Mouse (Mus musculus) heart, embryonic 14.5 days (tissue): ENCODE measurements around the gene Zbtb46. TPM values are rescaled to one million over a fixed set of nuclear protein-coding genes. Genes with fewer than 3 reads are reported as not detected.

ENCODE experiments used
- ATAC-seq: fragments of 200-750 bp; cut with Nextera tagmentation; 2 replicates; pipeline ENCODE4 v1.8.0; 2017; ENCODE audit warnings: low read depth, moderate TSS enrichment; ENCODE audit not compliant: insufficient number of reproducible peaks, insufficient read depth, low FRiP score
- H3K27ac ChIP-seq, 2 experiments: fragments of 200-500 bp in 1 of 2; fragments of 300-500 bp in 1 of 2; sonication (generic) in 1 of 2; replicated peaks in 1 of 2; 2 replicates each; pipeline ENCODE4 v1.5.1; 2012 to 2014; ENCODE audit warnings: low read depth in 2 of 2, low read length in 2 of 2, control low read depth in 1 of 2, mild to moderate bottlenecking in 1 of 2, mixed read lengths in 1 of 2; ENCODE audit not compliant: control insufficient read depth in 1 of 2, insufficient read depth in 1 of 2
- H3K27me3 ChIP-seq: fragments of 300-500 bp; sonication (generic); 2 replicates; pipeline ENCODE4 v1.6.1; 2014; ENCODE audit warnings: mild to moderate bottlenecking, low read length, control low read depth; ENCODE audit not compliant: control insufficient read depth, insufficient read depth
- H3K36me3 ChIP-seq: fragments of 300-500 bp; sonication (generic); 2 replicates; pipeline ENCODE4 v1.6.1; 2014; ENCODE audit warnings: mild to moderate bottlenecking, control low read depth, low read length, mixed read lengths; ENCODE audit not compliant: control insufficient read depth, insufficient read depth
- H3K4me1 ChIP-seq, 2 experiments: fragments of 200-500 bp in 1 of 2; fragments of 300-500 bp in 1 of 2; sonication (generic) in 1 of 2; 2 replicates each; pipeline ENCODE4 v1.6.1; 2012 to 2014; ENCODE audit warnings: low read length in 2 of 2, control low read depth in 1 of 2, mixed read lengths in 1 of 2; ENCODE audit not compliant: control insufficient read depth in 2 of 2, insufficient read depth in 2 of 2
- H3K4me2 ChIP-seq: fragments of 300-500 bp; sonication (generic); 2 replicates; pipeline ENCODE4 v1.6.1; 2014; ENCODE audit warnings: mild to moderate bottlenecking, low read length
- H3K4me3 ChIP-seq, 2 experiments: fragments of 200-500 bp in 1 of 2; fragments of 300-500 bp in 1 of 2; sonication (generic) in 1 of 2; 2 replicates each; pipeline ENCODE4 v1.5.1; 2012 to 2014; ENCODE audit warnings: low read length in 2 of 2, mild to moderate bottlenecking in 2 of 2, control low read depth in 1 of 2, low read depth in 1 of 2, moderate library complexity in 1 of 2; ENCODE audit not compliant: control insufficient read depth in 1 of 2, insufficient read depth in 1 of 2
- H3K9ac ChIP-seq: fragments of 300-500 bp; sonication (generic); 2 replicates; pipeline ENCODE4 v1.6.1; 2014; ENCODE audit warnings: mild to moderate bottlenecking, low read length
- H3K9me3 ChIP-seq: fragments of 300-500 bp; sonication (generic); 2 replicates; pipeline ENCODE4 v1.6.1; 2016; ENCODE audit warnings: low read length, control low read depth; ENCODE audit not compliant: control insufficient read depth
- WGBS: fragments of 180-500 bp; shearing (Covaris S2); extraction: QIAGEN DNeasy Blood & Tissue Kit; methylation state at CpG from one replicate; pipeline ENCODE4 v1.1.7; 2014; 5-methylcytosine and 5-hydroxymethylcytosine counted together
- polyA plus RNA-seq: library from polyadenylated mRNA; unstranded; fragments of >200 nt; fragmentation: Nextera tagmentation; extraction: Ambion mirVana; gene quantifications from 2 replicates; pipeline ENCODE4 v1.2.1, GENCODE M21; 2014

The Zbtb46 gene
- polyA plus RNA-seq, 1 experiment from 2014 or later, result 8.8 TPM

DNA sequence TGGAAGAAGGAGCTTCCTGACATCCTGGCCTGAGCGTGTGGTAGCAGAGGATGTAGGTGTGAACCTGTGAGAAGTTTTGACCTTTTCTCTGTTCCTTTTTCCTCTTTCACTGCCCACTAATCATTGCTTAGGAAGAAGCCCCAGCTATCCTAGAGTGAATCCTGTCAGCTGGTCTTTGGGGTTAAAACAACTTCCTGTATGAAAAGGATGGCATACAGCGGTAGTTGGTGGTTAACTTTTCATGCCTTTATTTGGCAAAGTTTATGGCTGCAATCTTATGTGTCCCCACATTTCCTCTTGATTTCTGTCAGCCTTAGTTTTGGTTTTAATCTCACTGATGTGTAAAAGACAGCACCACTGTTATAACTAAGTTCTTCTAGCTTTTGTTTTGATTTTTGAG lies 82.0 kb downstream of the Zbtb46 start:
- Histone ChIP-seq H3K4me1 (no peaks in the 10 kb centered on the region), H3K4me2 (no peak overlapping the region), H3K9me3 (no peaks in the 10 kb centered on the region), H3K9ac (no peak overlapping the region), H3K27me3 (no peaks in the 10 kb centered on the region), H3K27ac (no peak overlapping the region), H3K36me3 (peaks cover 42% of the 10 kb centered on the region), H3K4me3 (no peak overlapping the region)
- 55% methylated on average over 2 of the region's 2 CpGs for WGBS
- no peak for ATAC-seq

DNA sequence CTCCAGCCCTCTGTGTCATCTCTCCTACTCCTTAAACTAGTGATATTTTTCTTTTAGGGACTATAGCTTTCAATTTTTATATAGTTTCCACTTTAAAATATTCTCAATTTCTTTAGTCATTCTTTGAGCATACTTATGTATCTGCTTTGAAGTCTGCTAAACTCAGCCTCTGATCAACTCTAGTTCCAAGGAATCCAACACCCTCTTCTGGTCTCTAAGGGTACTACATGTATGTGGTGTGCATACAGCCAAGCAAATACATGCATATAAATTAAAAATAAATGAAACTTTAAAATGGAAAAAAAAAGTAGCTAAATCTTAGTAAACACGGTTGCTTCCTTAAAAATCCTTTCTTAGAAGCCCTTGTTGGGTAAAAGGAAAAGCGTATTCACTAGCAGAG lies 83.4 kb downstream of the Zbtb46 start:
- no peak for ATAC-seq
- no peak overlapping the region for H3K4me3 ChIP-seq
- no peak overlapping the region for H3K4me2 ChIP-seq
- no peaks in the 10 kb centered on the region for H3K4me1 ChIP-seq
- H3K27ac ChIP-seq, result no peak overlapping the region
- WGBS, result 91% methylated on average over 2 of the region's 2 CpGs
- H3K9ac ChIP-seq, result no peak overlapping the region
- no peaks in the 10 kb centered on the region for H3K27me3 ChIP-seq
- peaks cover 30% of the 10 kb centered on the region for H3K36me3 ChIP-seq
- H3K9me3 ChIP-seq, result no peaks in the 10 kb centered on the region

DNA sequence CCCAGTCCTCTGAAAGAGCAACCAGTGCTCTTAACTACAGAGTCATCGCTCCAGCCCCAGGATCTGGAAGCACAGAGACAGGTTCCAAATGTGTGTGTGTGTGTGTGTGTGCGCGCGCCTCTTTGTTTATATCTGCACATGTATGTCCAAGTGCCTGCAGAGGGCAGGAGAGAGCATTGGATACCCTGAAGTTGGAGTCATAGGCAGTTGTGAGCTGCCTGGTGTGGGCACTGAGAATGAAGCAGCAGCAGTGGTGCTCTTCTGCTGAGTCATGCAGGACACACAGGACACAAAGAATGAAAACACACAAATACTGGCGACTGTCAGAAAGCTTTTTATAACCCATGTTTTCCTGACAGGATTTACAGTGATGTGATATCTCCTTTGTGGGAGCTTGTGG lies 89.2 kb downstream of the Zbtb46 start:
- no peak overlapping the region for H3K27ac ChIP-seq
- no peak for ATAC-seq
- 91% methylated on average over 5 of the region's 5 CpGs for WGBS

DNA sequence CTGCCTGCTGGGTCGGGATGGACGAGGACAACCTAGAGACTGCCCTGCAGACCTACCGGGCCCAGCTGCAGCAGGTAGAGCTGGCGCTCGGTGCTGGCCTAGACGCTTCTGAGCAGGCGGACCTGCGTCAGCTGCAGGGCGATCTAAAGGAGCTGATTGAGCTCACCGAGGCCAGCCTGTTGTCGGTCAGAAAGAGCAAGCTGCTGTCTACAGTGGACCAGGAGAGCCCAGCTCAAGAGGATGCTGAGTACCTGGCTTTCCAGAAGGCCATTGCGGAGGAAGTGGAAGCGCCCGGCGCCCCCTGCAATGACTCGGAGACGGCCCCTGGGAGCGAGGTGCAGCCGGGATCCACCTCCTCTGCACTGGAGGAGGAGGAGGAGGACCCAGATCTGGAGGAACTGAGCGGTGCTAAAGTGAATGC lies 93.6 kb downstream of the Zbtb46 start:
- Histone ChIP-seq H3K4me1 (peaks cover 3 to 31% of the 10 kb centered on the region in 2 experiments), H3K27ac (peak overlapping the region; percentile 85 to 90), H3K36me3 (peaks cover 58% of the 10 kb centered on the region), H3K9ac (peak overlapping the region; percentile 93), H3K27me3 (no peaks in the 10 kb centered on the region), H3K4me2 (peak overlapping the region; percentile 97), H3K9me3 (no peaks in the 10 kb centered on the region), H3K4me3 (peak overlapping the region; percentile 73 to 93)
- WGBS, result 0% methylated on average over 20 of the region's 20 CpGs
- ATAC-seq, result peak; percentile 28

More for the DNA sequence above, 89.2 kb downstream of the Zbtb46 start:
- no peaks in the 10 kb centered on the region for H3K27me3 ChIP-seq
- H3K4me3 ChIP-seq, result no peak overlapping the region
- no peaks in the 10 kb centered on the region for H3K9me3 ChIP-seq
- peaks cover 31% of the 10 kb centered on the region for H3K36me3 ChIP-seq
- peaks cover 0 to 22% of the 10 kb centered on the region in 2 experiments; a peak in 3 of 4 replicates for H3K4me1 ChIP-seq
- no peak overlapping the region for H3K9ac ChIP-seq
- no peak overlapping the region for H3K4me2 ChIP-seq

DNA sequence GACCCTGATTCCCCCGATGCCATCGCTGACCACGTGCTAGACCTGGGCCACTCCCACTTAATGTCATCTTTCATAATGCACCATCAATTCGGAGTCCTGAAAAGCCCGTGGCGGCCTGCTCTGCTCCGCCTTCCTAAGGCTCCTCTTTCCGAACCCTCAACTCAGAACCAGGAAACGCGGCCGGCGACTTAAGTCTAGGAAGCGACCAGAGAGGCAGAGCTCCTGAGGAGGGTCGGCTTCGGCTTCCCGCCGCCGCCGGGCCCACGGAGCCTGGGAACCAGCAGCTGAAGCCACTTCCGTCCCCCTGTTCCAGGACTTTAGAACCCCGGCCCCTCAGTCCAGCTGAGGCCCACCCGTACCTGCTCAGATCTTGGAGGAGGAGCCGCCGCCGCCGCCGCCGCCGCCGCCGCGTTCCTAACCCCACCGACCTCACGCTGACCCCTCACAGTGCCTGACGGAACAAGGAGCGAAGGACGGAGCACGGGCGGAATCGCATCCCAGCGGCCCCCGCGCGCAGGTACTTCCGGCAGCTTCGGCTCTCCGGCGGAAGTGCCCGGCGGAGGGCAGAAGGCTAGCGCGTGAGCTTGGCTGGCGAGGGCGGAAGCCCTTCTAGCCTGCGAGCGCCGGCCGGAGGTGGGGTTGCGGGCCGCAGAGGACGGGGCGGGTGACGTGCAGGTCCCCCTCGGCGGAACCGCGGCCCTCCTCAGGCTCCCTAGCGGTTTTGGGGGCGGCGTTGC lies 94.2 kb downstream of the Zbtb46 start, which contains the start of the genes Zgpat and Arfrp1:
Gene Zgpat, plus strand, starts transcription at position 69 of the 737 bp plus-strand sequence.
Gene Arfrp1, minus strand, starts transcription at position 545 of the 737 bp plus-strand sequence.
- Histone ChIP-seq H3K9me3 (no peaks in the 10 kb centered on the region), H3K36me3 (peaks cover 58% of the 10 kb centered on the region), H3K27ac (peak within 1 kb of the TSS; percentile 85 to 90), H3K4me2 (peak within 1 kb of the TSS; percentile 97), H3K4me3 (peak within 1 kb of the TSS; percentile 73 to 93), H3K9ac (peak within 1 kb of the TSS; percentile 93), H3K4me1 (peaks cover 3 to 31% of the 10 kb centered on the region in 2 experiments), H3K27me3 (no peaks in the 10 kb centered on the region)
- under 1% methylated on average over 64 of the region's 71 CpGs for WGBS
- peak; percentile 89 for ATAC-seq

DNA sequence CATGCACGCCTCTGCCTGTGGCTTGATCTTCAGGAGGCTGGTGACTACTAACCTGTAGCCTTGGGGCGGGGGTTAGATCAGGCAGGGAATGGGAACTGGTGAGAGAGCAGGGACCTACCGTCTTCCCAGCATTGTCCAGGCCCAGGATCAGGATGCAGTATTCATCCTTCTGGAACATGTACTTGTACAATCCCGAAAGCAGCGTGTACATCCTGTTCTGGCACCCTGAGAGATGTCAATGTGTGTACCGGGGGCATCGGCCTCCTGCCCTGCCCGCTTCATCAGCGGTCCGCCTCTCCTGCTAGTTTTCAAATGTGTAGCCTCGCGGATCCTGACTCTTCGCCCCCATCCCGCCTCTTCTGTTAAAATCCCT lies 94.8 kb downstream of the Zbtb46 start:
- ATAC-seq, result no peak
- peak overlapping the region; percentile 97 for H3K4me2 ChIP-seq
- H3K27me3 ChIP-seq, result no peaks in the 10 kb centered on the region
- H3K9ac ChIP-seq, result peak overlapping the region; percentile 93
- 9% methylated on average over 14 of the region's 14 CpGs for WGBS
- H3K4me1 ChIP-seq, result peaks cover 3 to 31% of the 10 kb centered on the region in 2 experiments
- H3K27ac ChIP-seq, result peak overlapping the region; percentile 64 to 90; a peak in 2 of 4 replicates
- H3K4me3 ChIP-seq, result peak overlapping the region; percentile 73 to 93
- H3K9me3 ChIP-seq, result no peaks in the 10 kb centered on the region
- H3K36me3 ChIP-seq, result peaks cover 59% of the 10 kb centered on the region

DNA sequence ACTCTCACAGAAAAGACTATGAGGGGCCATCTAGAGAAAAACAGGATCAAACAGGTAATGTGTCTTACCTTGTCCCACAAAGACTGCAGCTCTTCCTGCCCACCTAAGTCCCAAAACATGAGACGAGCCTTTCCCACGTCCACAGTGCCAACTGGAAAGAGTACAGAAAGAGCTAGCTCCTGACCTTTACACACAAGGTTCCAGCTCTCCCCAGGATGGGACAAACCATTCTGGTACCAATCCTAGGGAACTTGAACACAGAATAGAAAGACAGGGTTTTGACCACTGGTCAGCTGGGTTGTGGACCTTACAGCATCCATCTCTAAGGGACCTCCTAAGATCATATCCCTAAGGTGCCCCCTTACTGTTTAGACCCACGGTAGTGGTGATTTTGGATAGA lies 95.3 kb downstream of the Zbtb46 start:
- Histone ChIP-seq H3K9me3 (no peaks in the 10 kb centered on the region), H3K9ac (peak overlapping the region; percentile 93), H3K4me3 (peak overlapping the region in 1 of 2 experiments; percentile 93; a peak in 1 of 4 replicates), H3K27ac (no peak overlapping the region), H3K4me2 (peak overlapping the region; percentile 97), H3K27me3 (no peaks in the 10 kb centered on the region), H3K4me1 (peaks cover 3 to 31% of the 10 kb centered on the region in 2 experiments), H3K36me3 (peaks cover 60% of the 10 kb centered on the region)
- WGBS, result 78% methylated on average over 3 of the region's 3 CpGs
- ATAC-seq, result no peak
